Mouse (Mus musculus) heart, embryonic 12.5 days (tissue): ENCODE results near the gene Lsm14b. TPM values are rescaled to one million over a fixed set of nuclear protein-coding genes. Genes with fewer than 3 reads are reported as not detected.

Experiments
- polyA plus RNA-seq: library from polyadenylated mRNA; unstranded; fragments of >200 nt; fragmentation: Nextera tagmentation; extraction: Ambion mirVana; gene quantifications from 2 replicates; pipeline ENCODE4 v1.2.1, GENCODE M21; 2016

Gene Lsm14b
- polyA plus RNA-seq, 1 experiment from 2014 or later: 6.9 TPM

Other genes with a start within 250 kb of the Lsm14b start
- gene Taf4, start 48.3 kb upstream of the Lsm14b start, polyA plus RNA-seq: 2.4 and 2.7 TPM in 2 replicates
- 444 and 452 TPM in 2 replicates for gene Psma7, start 17.4 kb downstream of the Lsm14b start, polyA plus RNA-seq
- gene Ss18l1, start 17.5 kb downstream of the Lsm14b start, polyA plus RNA-seq: 4.2 and 4.3 TPM in 2 replicates
- 23.7 and 24.4 TPM in 2 replicates for gene Mtg2, start 45.6 kb downstream of the Lsm14b start, polyA plus RNA-seq
- gene Hrh3, start 79.5 kb downstream of the Lsm14b start, polyA plus RNA-seq: not detected in 2 replicates
- 37.2 and 37.5 TPM in 2 replicates for gene Osbpl2, start 94.3 kb downstream of the Lsm14b start, polyA plus RNA-seq
- gene Adrm1, start 146.5 kb downstream of the Lsm14b start, polyA plus RNA-seq: 150 and 154 TPM in 2 replicates
- 31.7 and 38.1 TPM in 2 replicates for gene Lama5, start 200.9 kb downstream of the Lsm14b start, polyA plus RNA-seq
- 336 and 349 TPM in 2 replicates for gene Rps21, start 232.4 kb downstream of the Lsm14b start, polyA plus RNA-seq
- 15.8 and 16.2 TPM in 2 replicates for gene Cables2, start 248.5 kb downstream of the Lsm14b start, polyA plus RNA-seq